Mouse (Mus musculus): ENCODE data around the gene B4galnt2.

GRCm38 (mm10) chr11:95819138-95819537, 95.6 kb downstream of the B4galnt2 start:
- TF ChIP-seq RAD21 (IDR thresholded peaks at IDR 0.05; ENCODE audit: low read depth, low read length) (no peak), CTCF (conservative IDR thresholded peaks at IDR 0.05 in 1 of 2, IDR thresholded peaks at IDR 0.05 in 1 of 2; ENCODE audit: low read depth in 2 of 2, low read length in 2 of 2) (no peak), POLR2A (IDR thresholded peaks at IDR 0.05; ENCODE audit: low read depth, low read length) (no peak)

Measured in CH12.LX (cell line).